Mouse (Mus musculus) embryonic facial prominence, embryonic 13.5 days (tissue): Measurements from ENCODE around the gene Vmn1r51. TPM values are rescaled to one million over a fixed set of nuclear protein-coding genes. Genes with fewer than 3 reads are reported as not detected.
"Not testable (repeated sequence)": the region's sequence is repeated elsewhere in the genome, so short reads cannot be mapped to it uniquely, and the experiment has no call there.

Source experiments
- ATAC-seq: fragments of 200-750 bp; cut with Nextera tagmentation; 2 replicates; pipeline ENCODE4 v1.8.0; 2017; ENCODE audit warnings: low read depth; ENCODE audit not compliant: insufficient number of reproducible peaks, insufficient read depth, low FRiP score, low TSS enrichment
- H3K27ac ChIP-seq: fragments of 300-500 bp; sonication (generic); 2 replicates; pipeline ENCODE4 v1.5.1; 2015; ENCODE audit warnings: moderate library complexity, mild to moderate bottlenecking, inconsistent platforms
- H3K27me3 ChIP-seq: fragments of 300-500 bp; sonication (generic); 2 replicates; pipeline ENCODE4 v1.6.1; 2015; ENCODE audit warnings: mild to moderate bottlenecking, inconsistent platforms
- H3K36me3 ChIP-seq: fragments of 300-500 bp; sonication (generic); 2 replicates; pipeline ENCODE4 v1.6.1; 2015; ENCODE audit warnings: mild to moderate bottlenecking, inconsistent platforms
- H3K4me1 ChIP-seq: fragments of 300-500 bp; sonication (generic); 2 replicates; pipeline ENCODE4 v1.6.1; 2015; ENCODE audit warnings: inconsistent platforms
- H3K4me2 ChIP-seq: fragments of 300-500 bp; sonication (generic); 2 replicates; pipeline ENCODE4 v1.6.1; 2015; ENCODE audit warnings: moderate library complexity, mild to moderate bottlenecking, inconsistent platforms
- H3K4me3 ChIP-seq: fragments of 300-500 bp; sonication (generic); 2 replicates; pipeline ENCODE4 v1.5.1; 2015; ENCODE audit warnings: mild to moderate bottlenecking, inconsistent platforms
- H3K9ac ChIP-seq: fragments of 300-500 bp; sonication (generic); 2 replicates; pipeline ENCODE4 v1.6.1; 2015; ENCODE audit warnings: mild to moderate bottlenecking, inconsistent platforms
- H3K9me3 ChIP-seq: fragments of 300-500 bp; sonication (generic); 2 replicates; pipeline ENCODE4 v1.6.1; 2016; ENCODE audit warnings: inconsistent platforms
- WGBS: fragments of 180-500 bp; shearing (Covaris S2); methylation state at CpG from one replicate; pipeline ENCODE4 v1.1.7; 2015; ENCODE audit warnings: mixed read lengths; 5-methylcytosine and 5-hydroxymethylcytosine counted together
- polyA plus RNA-seq: library from polyadenylated mRNA; unstranded; fragments of >200 nt; fragmentation: Nextera tagmentation; extraction: Ambion mirVana; gene quantifications from 2 replicates; pipeline ENCODE4 v1.2.1, GENCODE M21; 2015

Gene Vmn1r51
- polyA plus RNA-seq: not detected in 2 replicates

- not testable (repeated sequence) for H3K27me3 ChIP-seq, ATAC-seq, H3K27ac ChIP-seq, H3K9ac ChIP-seq, H3K4me3 ChIP-seq, H3K4me1 ChIP-seq, H3K9me3 ChIP-seq, H3K4me2 ChIP-seq, H3K36me3 ChIP-seq
- 88% methylated on average over 1 of the region's 1 CpGs for WGBS
Measured at GRCm38 (mm10) chr6:90122296-90122695, at the start of gene Vmn1r51. Gene Vmn1r51 (plus strand): TSS chr6:90122596.

GRCm38 (mm10) chr6:90078406-90078805 is 44.0 kb upstream of the Vmn1r51 start, which contains the start of gene Vmn1r49:
Gene Vmn1r49 (minus strand): TSS chr6:90078506.
- no peak within 1 kb of the TSS for H3K27ac ChIP-seq
- no peak within 1 kb of the TSS for H3K4me3 ChIP-seq
- no peak within 1 kb of the TSS for H3K9ac ChIP-seq
- H3K4me2 ChIP-seq: no peak within 1 kb of the TSS
- no peaks in the 10 kb centered on the region for H3K27me3 ChIP-seq
- H3K36me3 ChIP-seq: no peaks in the 10 kb centered on the region
- no peak for ATAC-seq
- H3K4me1 ChIP-seq: no peaks in the 10 kb centered on the region
- WGBS: 70% methylated on average over 4 of the region's 4 CpGs
- H3K9me3 ChIP-seq: 0 out of 2 replicates have a peak, but pooled peaks cover 2% of the 10 kb centered on the region

- Histone ChIP-seq H3K4me1 (no peaks in the 10 kb centered on the region), H3K9ac (no peak overlapping the region), H3K27me3 (no peaks in the 10 kb centered on the region), H3K36me3 (no peaks in the 10 kb centered on the region), H3K4me2 (no peak overlapping the region), H3K4me3 (no peak overlapping the region), H3K27ac (no peak overlapping the region), H3K9me3 (0 out of 2 replicates have a peak, but pooled peaks cover 3% of the 10 kb centered on the region)
- 89% methylated on average over 2 of the region's 2 CpGs for WGBS
- ATAC-seq: no peak
Measured at GRCm38 (mm10) chr6:90100566-90100965, 21.8 kb upstream of the Vmn1r51 start.

- Histone ChIP-seq H3K4me2 (no peak within 1 kb of the TSS), H3K27me3 (no peaks in the 10 kb centered on the region), H3K36me3 (no peaks in the 10 kb centered on the region), H3K4me3 (no peak within 1 kb of the TSS), H3K9me3 (0 out of 2 replicates have a peak, but pooled peaks cover 3% of the 10 kb centered on the region), H3K27ac (no peak within 1 kb of the TSS), H3K9ac (no peak within 1 kb of the TSS), H3K4me1 (no peaks in the 10 kb centered on the region)
- ATAC-seq: no peak
- WGBS: 58% methylated on average over 2 of the region's 2 CpGs
Measured at GRCm38 (mm10) chr6:90101130-90101529, 21.3 kb upstream of the Vmn1r51 start, which contains the start of gene Vmn1r50. Gene Vmn1r50 (plus strand): TSS chr6:90101430.

- no peaks in the 10 kb centered on the region for H3K27me3 ChIP-seq
- H3K9me3 ChIP-seq: no peaks in the 10 kb centered on the region
- H3K4me1 ChIP-seq: no peaks in the 10 kb centered on the region
- H3K9ac ChIP-seq: no peak overlapping the region
- ATAC-seq: no peak
- H3K4me3 ChIP-seq: no peak overlapping the region
- H3K4me2 ChIP-seq: no peak overlapping the region
- WGBS: 81% methylated on average over 3 of the region's 3 CpGs
- no peak overlapping the region for H3K27ac ChIP-seq
- H3K36me3 ChIP-seq: no peaks in the 10 kb centered on the region
Measured at GRCm38 (mm10) chr6:90160139-90160538, 37.7 kb downstream of the Vmn1r51 start.

- Histone ChIP-seq H3K9ac (no peak within 1 kb of the TSS), H3K27ac (no peak within 1 kb of the TSS), H3K36me3 (no peaks in the 10 kb centered on the region), H3K27me3 (no peaks in the 10 kb centered on the region), H3K4me1 (no peaks in the 10 kb centered on the region), H3K4me2 (no peak within 1 kb of the TSS), H3K4me3 (no peak within 1 kb of the TSS), H3K9me3 (no peaks in the 10 kb centered on the region)
- no peak for ATAC-seq
- WGBS: 65% methylated on average over 2 of the region's 2 CpGs
Measured at GRCm38 (mm10) chr6:90174508-90174907, 52.1 kb downstream of the Vmn1r51 start, which contains the start of gene Vmn1r52. Gene Vmn1r52 (plus strand): TSS chr6:90174808.

Other genes starting within 250 kb of the Vmn1r51 start
- gene Vmn1r42, start 246.2 kb upstream of the Vmn1r51 start, polyA plus RNA-seq: not detected in 2 replicates
- gene Vmn1r43, start 246.2 kb upstream of the Vmn1r51 start, polyA plus RNA-seq: not detected in 2 replicates
- gene Vmn1r44, start 238.9 kb upstream of the Vmn1r51 start, polyA plus RNA-seq: not detected in 2 replicates
- gene Vmn1r45, start 182.0 kb upstream of the Vmn1r51 start, polyA plus RNA-seq: not detected in 2 replicates
- gene Vmn1r46, start 153.3 kb upstream of the Vmn1r51 start, polyA plus RNA-seq: not detected in 2 replicates
- gene Vmn1r47, start 106.4 kb upstream of the Vmn1r51 start, polyA plus RNA-seq: not detected in 2 replicates
- not detected in 2 replicates for gene Vmn1r48, start 85.8 kb upstream of the Vmn1r51 start, polyA plus RNA-seq
- gene Vmn1r49, start 44.1 kb upstream of the Vmn1r51 start, polyA plus RNA-seq: not detected in 2 replicates
- gene Vmn1r50, start 21.2 kb upstream of the Vmn1r51 start, polyA plus RNA-seq: not detected in 2 replicates
- not detected in 2 replicates for gene Vmn1r52, start 52.2 kb downstream of the Vmn1r51 start, polyA plus RNA-seq
- gene V1ra8, start 80.2 kb downstream of the Vmn1r51 start, polyA plus RNA-seq: not detected in 2 replicates
- gene Vmn1r53, start 101.8 kb downstream of the Vmn1r51 start, polyA plus RNA-seq: not detected in 2 replicates
- gene Vmn1r54, start 123.7 kb downstream of the Vmn1r51 start, polyA plus RNA-seq: not detected in 2 replicates
- not detected in 2 replicates for gene BC048671, start 178.6 kb downstream of the Vmn1r51 start, polyA plus RNA-seq
- gene Chst13, start 202.6 kb downstream of the Vmn1r51 start, polyA plus RNA-seq: 2.3 and 3.0 TPM in 2 replicates
- gene Uroc1, start 210.7 kb downstream of the Vmn1r51 start, polyA plus RNA-seq: 0.30 TPM in 1 of 2 replicates, not detected in the other
- gene Zxdc, start 246.9 kb downstream of the Vmn1r51 start, polyA plus RNA-seq: 8.2 and 8.9 TPM in 2 replicates